Mouse (Mus musculus): Measurements from ENCODE around the gene Defa37. TPM values are rescaled to one million over a fixed set of nuclear protein-coding genes. Genes with fewer than 3 reads are reported as not detected.
"Not testable (repeated sequence)": the region's sequence is repeated elsewhere in the genome, so short reads cannot be mapped to it uniquely, and the experiment has no call there.

Gene Defa37
- total RNA-seq (2021): not detected
- long read RNA-seq, experiment 1: 0 reads
- long read RNA-seq, experiment 2: 0 reads

DNA sequence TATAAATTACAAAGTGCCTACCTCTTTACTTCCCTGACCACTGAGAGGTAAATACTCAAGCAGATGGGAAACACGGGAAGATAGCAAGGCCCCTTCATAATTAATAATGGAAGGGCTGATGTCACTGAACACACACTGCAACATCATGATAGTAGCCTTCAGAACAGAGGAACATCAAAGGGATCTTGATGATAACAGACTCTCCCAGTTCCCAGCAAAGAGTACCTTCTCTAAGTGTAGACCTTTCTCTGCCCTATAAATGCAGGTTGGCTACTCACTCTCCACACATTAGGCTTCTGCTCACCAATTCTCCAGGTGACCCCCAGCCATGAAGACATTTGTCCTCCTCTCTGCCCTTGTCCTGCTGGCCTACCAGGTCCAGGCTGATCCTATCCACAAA is at the start of gene Defa37:
Gene Defa37 (plus strand): TSS at position 301 of the 400 bp plus-strand sequence.
- DNase-seq: not testable (repeated sequence)

DNA sequence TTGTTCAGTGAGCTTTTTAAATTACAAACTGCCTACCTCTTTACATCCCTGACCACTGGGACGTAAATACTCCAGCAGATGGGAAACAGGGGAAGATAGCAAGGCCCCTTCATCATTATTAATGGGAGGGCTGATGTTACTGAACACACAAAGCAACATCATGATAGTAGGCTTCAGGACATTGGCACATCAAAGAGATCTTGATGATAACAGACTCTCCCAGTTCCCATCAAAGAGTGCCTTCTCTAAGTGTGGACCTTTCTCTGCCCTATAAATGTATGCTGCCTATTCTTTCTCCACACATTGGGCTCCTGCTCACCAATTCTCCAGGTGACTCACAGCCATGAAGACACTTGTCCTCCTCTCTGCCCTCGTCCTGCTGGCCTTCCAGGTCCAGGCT is 36.5 kb upstream of the Defa37 start, which contains the start of gene Defa32:
Gene Defa32 (plus strand): TSS at position 301 of the 400 bp plus-strand sequence.
- not testable (repeated sequence) for DNase-seq

DNA sequence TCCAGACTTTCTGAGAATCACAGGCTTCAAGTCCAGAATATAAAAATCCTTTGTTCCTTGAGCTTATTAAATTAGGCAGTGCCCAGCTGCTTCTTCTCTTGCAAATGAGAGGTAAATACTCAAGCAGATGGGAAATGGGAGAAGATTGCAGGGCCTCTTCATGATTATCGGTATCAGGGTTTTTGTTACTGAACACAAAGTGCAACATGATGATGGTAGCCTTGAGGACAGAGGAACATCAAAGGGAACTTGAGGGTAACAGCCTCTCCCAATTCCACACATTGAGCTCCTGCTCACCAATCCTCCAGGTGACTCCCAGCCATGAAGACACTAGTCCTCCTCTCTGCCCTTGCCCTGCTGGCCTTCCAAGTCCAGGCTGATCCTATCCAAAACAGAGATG is 17.5 kb downstream of the Defa37 start, which contains the start of gene Defa28:
Gene Defa28 (plus strand): TSS at position 301 of the 400 bp plus-strand sequence.
- not testable (repeated sequence) for DNase-seq

DNA sequence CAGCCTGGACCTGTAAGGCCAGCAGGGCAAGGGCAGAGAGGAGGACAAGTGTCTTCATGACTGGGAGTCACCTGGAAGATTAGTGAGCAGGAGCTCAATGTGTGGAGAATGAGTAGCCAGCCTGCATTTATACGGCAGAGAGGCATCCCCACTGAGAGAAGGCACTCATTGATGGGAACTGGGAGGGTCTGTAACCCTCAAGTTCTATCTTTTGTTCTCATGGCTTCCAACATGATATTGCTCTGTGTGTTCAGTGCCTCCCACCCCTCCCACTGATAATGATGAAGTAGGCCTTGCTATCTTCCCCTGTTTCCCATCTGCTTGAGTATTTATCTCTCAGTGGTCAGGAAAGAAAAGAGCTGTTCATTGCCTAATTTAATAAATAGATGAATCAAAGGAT is 29.2 kb downstream of the Defa37 start, which contains the start of gene Gm7861:
Gene Gm7861 (minus strand): TSS at position 101 of the 400 bp plus-strand sequence.
- DNase-seq: not testable (repeated sequence)

Other genes starting within 250 kb of the Defa37 start
- gene Defa27, start 249.8 kb upstream of the Defa37 start, total RNA-seq (2021): not detected
- gene Defa29, start 238.4 kb upstream of the Defa37 start, total RNA-seq (2021): not detected
- gene Defa2, start 186.9 kb upstream of the Defa37 start, total RNA-seq (2021): not detected
- gene Defa33, start 173.6 kb upstream of the Defa37 start, total RNA-seq (2021): not detected
- not detected for gene Defa36, start 138.0 kb upstream of the Defa37 start, total RNA-seq (2021)
- not detected for gene Gm7849, start 108.8 kb upstream of the Defa37 start, total RNA-seq (2021)
- not detected for gene Defa20, start 56.1 kb upstream of the Defa37 start, total RNA-seq (2021)
- gene Defa32, start 36.4 kb upstream of the Defa37 start, total RNA-seq (2021): not detected
- not detected for gene Defa28, start 17.6 kb downstream of the Defa37 start, total RNA-seq (2021)
- gene Gm7861, start 29.1 kb downstream of the Defa37 start, total RNA-seq (2021): not detected
- not detected for gene Defa26, start 52.8 kb downstream of the Defa37 start, total RNA-seq (2021)
- not detected for gene Defa17, start 90.4 kb downstream of the Defa37 start, total RNA-seq (2021)
- not detected for gene Defa34, start 100.4 kb downstream of the Defa37 start, total RNA-seq (2021)
- not detected for gene AY761184, start 138.3 kb downstream of the Defa37 start, total RNA-seq (2021)
- not detected for gene Defa24, start 169.1 kb downstream of the Defa37 start, total RNA-seq (2021)